Mouse (Mus musculus): Measurements from ENCODE around the gene Ddx6. TPM values are rescaled to one million over a fixed set of nuclear protein-coding genes. Genes with fewer than 3 reads are reported as not detected.

Ddx6 gene
- 161 TPM for polyA plus RNA-seq (2014; fragmentation: Illumina TruSeq; extraction: RNeasy Lipid Tissue Mini Kit (QIAGEN cat#74804); ENCODE audit: low read depth, low replicate concordance)

DNA sequence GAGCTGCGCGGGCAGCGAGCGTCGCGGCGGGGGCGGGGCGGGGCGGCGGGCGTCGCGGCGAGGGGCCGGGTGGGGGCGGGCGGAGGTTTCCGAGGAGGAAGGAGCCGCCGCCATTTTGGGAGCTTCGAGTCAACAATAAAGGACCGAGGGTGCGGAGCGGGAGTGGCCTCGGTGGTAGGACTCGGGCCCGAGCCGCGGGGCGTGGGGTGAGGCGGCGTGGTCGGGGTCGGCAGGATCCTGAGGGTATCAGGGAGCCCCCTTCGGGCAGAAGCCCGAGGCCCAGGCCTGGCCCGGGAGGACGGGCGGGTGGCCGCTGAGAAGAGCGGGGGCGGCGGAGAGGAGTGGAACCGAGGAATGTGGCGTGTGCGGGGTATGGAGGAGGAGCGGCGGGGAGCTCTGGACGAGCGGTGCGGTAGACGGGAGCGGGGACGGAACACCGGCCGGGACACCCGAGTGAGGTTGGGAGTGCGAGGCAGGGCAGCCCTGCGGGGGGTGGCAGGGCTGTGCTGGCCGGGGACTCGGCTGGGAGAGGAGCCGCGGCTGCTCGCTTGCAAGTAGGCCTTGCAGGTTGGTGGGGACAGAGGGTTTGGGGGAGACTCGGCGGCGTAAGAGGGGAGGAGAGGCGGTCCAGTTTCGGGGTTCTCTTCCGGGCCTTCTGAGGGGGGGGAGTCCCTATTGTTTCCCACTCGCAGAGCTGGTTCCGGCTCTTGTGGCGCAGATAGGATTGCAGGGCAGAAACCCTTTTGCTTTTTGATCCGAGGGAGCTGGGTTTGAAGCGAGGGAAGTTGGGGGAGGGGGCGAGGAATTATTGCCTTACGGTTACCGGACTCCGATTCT, at the start of gene Ddx6:
Gene Ddx6 (plus strand): TSS at position 114 of the 837 bp plus-strand sequence.

DNA sequence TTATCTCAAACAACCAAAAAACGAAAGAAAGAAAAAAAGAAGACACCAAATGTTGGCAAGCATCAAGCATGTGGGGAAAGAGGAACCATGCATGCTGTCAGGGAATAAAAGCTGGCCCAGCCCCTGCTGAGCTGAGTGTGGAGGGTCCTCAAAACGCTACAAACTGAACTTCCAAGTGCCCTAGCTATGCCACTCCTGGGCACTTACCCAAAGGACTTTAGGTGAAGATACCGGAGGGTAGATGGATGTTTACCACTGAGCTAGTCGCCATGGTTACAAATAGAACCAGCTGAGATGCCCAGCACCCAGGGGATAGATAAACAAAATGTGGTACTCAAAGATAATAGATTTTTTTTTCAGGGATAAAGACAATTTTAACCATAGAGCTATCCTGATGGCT, 43.1 kb upstream of the Ddx6 start, which contains the start of gene Cxcr5:
Gene Cxcr5 (minus strand): TSS at position 281 of the 400 bp plus-strand sequence.

DNA sequence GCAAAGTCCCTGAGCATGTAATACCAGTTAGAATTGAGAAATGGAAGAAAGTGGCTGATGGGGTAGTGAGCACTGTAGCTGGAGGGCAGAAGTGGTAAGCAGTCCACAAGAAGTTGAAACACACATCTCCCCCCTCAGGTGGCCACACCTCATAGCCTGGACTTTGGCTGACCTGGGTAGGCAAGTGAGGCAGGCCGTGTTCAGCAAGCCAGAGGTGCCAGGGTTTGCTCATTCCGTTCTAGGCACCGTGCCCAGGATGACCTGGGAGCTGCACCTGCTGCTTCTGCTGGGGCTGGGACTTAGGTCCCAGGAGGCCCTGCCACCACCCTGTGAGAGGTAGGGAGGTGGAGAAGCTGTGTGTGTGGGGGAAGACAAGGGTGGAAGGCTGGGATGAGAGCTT, 68.3 kb downstream of the Ddx6 start, which contains the start of gene Treh:
Gene Treh (plus strand): TSS at position 229 of the 400 bp plus-strand sequence.

Other genes starting within 250 kb of the Ddx6 start
- gene Vps11, start 243.2 kb upstream of the Ddx6 start, polyA plus RNA-seq (2014; fragmentation: Illumina TruSeq; extraction: RNeasy Lipid Tissue Mini Kit (QIAGEN cat#74804); ENCODE audit: low read depth, low replicate concordance): 9.7 TPM
- gene Hyou1, start 225.4 kb upstream of the Ddx6 start, polyA plus RNA-seq (2014; fragmentation: Illumina TruSeq; extraction: RNeasy Lipid Tissue Mini Kit (QIAGEN cat#74804); ENCODE audit: low read depth, low replicate concordance): 9.5 TPM
- gene Slc37a4, start 208.0 kb upstream of the Ddx6 start, polyA plus RNA-seq (2014; fragmentation: Illumina TruSeq; extraction: RNeasy Lipid Tissue Mini Kit (QIAGEN cat#74804); ENCODE audit: low read depth, low replicate concordance): 43.3 TPM
- 684 TPM for gene Rps25, start 197.8 kb upstream of the Ddx6 start, polyA plus RNA-seq (2014; fragmentation: Illumina TruSeq; extraction: RNeasy Lipid Tissue Mini Kit (QIAGEN cat#74804); ENCODE audit: low read depth, low replicate concordance)
- gene Trappc4, start 197.3 kb upstream of the Ddx6 start, polyA plus RNA-seq (2014; fragmentation: Illumina TruSeq; extraction: RNeasy Lipid Tissue Mini Kit (QIAGEN cat#74804); ENCODE audit: low read depth, low replicate concordance): 41.1 TPM
- gene Ccdc84, start 186.3 kb upstream of the Ddx6 start, polyA plus RNA-seq (2014; fragmentation: Illumina TruSeq; extraction: RNeasy Lipid Tissue Mini Kit (QIAGEN cat#74804); ENCODE audit: low read depth, low replicate concordance): 7.0 TPM
- gene Foxr1, start 163.8 kb upstream of the Ddx6 start, polyA plus RNA-seq (2014; fragmentation: Illumina TruSeq; extraction: RNeasy Lipid Tissue Mini Kit (QIAGEN cat#74804); ENCODE audit: low read depth, low replicate concordance): not detected
- not detected for gene Upk2, start 149.9 kb upstream of the Ddx6 start, polyA plus RNA-seq (2014; fragmentation: Illumina TruSeq; extraction: RNeasy Lipid Tissue Mini Kit (QIAGEN cat#74804); ENCODE audit: low read depth, low replicate concordance)
- gene Bcl9l, start 122.1 kb upstream of the Ddx6 start, polyA plus RNA-seq (2014; fragmentation: Illumina TruSeq; extraction: RNeasy Lipid Tissue Mini Kit (QIAGEN cat#74804); ENCODE audit: low read depth, low replicate concordance): 0.97 TPM
- gene Cxcr5, start 43.0 kb upstream of the Ddx6 start, polyA plus RNA-seq (2014; fragmentation: Illumina TruSeq; extraction: RNeasy Lipid Tissue Mini Kit (QIAGEN cat#74804); ENCODE audit: low read depth, low replicate concordance): not detected
- gene Treh, start 68.3 kb downstream of the Ddx6 start, polyA plus RNA-seq (2014; fragmentation: Illumina TruSeq; extraction: RNeasy Lipid Tissue Mini Kit (QIAGEN cat#74804); ENCODE audit: low read depth, low replicate concordance): 9.1 TPM
- 0.89 TPM for gene Phldb1, start 130.3 kb downstream of the Ddx6 start, polyA plus RNA-seq (2014; fragmentation: Illumina TruSeq; extraction: RNeasy Lipid Tissue Mini Kit (QIAGEN cat#74804); ENCODE audit: low read depth, low replicate concordance)
- gene Arcn1, start 163.0 kb downstream of the Ddx6 start, polyA plus RNA-seq (2014; fragmentation: Illumina TruSeq; extraction: RNeasy Lipid Tissue Mini Kit (QIAGEN cat#74804); ENCODE audit: low read depth, low replicate concordance): 269 TPM
- gene Ift46, start 163.0 kb downstream of the Ddx6 start, polyA plus RNA-seq (2014; fragmentation: Illumina TruSeq; extraction: RNeasy Lipid Tissue Mini Kit (QIAGEN cat#74804); ENCODE audit: low read depth, low replicate concordance): 17.3 TPM
- gene Tmem25, start 194.4 kb downstream of the Ddx6 start, polyA plus RNA-seq (2014; fragmentation: Illumina TruSeq; extraction: RNeasy Lipid Tissue Mini Kit (QIAGEN cat#74804); ENCODE audit: low read depth, low replicate concordance): 3.2 TPM
- gene Ttc36, start 198.2 kb downstream of the Ddx6 start, polyA plus RNA-seq (2014; fragmentation: Illumina TruSeq; extraction: RNeasy Lipid Tissue Mini Kit (QIAGEN cat#74804); ENCODE audit: low read depth, low replicate concordance): 18.3 TPM